8 mouse cellular contexts compared by ENCODE assay signal in the genomic region with DNA sequence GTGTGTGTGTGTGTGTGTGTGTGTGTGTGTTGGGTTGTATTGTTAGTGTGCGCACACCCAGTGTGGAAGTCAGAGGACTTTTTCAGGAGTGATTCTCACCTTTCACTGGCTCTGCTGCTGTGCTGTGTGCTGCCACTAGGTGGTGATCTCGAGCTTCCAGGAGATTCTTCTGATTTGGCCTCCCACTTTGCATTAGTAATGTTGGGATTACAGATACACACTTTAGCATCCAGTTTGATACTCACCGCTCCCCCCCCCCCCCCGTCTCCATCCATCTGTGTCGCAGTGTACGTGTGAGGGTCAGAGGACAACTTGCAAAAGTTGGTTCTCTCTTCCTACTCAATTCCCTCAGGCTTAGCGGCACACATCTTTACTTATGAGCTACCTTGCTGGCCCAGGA. TPM values are rescaled to one million over a fixed set of nuclear protein-coding genes. Genes with fewer than 3 reads are reported as not detected.
DNase-seq lines count a peak whose midpoint lies in the region; ATAC-seq lines count a peak whose summit lies in the region.

No protein-coding gene starts in this region.

- peak; percentile 57 for ATAC-seq in erythroblast, adult 5-6 weeks (replicated peaks; ENCODE audit: low FRiP score, poor library complexity, severe bottlenecking)

- peak; percentile 69 for DNase-seq in ovary, postnatal 36 days (ENCODE audit: low spot score)
- no peak for DNase-seq in ovary, adult 18-20 months (ENCODE audit: low spot score)
- DNase-seq in adrenal gland, adult 18-20 months (ENCODE audit: low spot score in 2 of 2) = peak; percentile 84
- peak; percentile 85 for DNase-seq in kidney, postnatal 10 days
- DNase-seq in lung, postnatal 10 days = peak; percentile 84
- DNase-seq in right cerebral cortex, adult 18-20 months = peak; percentile 39
- no peak for DNase-seq in yolk sac, embryonic 10.5 days (ENCODE audit: low spot score)

RNA-seq across cellular contexts. Expression of gene Cblc, which starts 6.4 kb away (rescaled TPM):
- total RNA-seq in adrenal gland, adult 18-20 months (2021) = under 1 TPM in 1 of 2 experiments, not detected in 1; 0.64 TPM
- total RNA-seq in erythroblast, adult 5-6 weeks (2015; ENCODE audit: low replicate concordance) = not detected in 2 replicates
- total RNA-seq in erythroblast, adult 5-6 weeks (2017; ENCODE audit: low replicate concordance) = not detected in 2 replicates

RNA-seq across cellular contexts. Expression of gene Bcl3, which starts 19.6 kb away (rescaled TPM):
- 10 to 100 TPM; 21.9 to 34.8 TPM for total RNA-seq in adrenal gland, adult 18-20 months (2021)
- 14.8 TPM in 1 of 2 replicates, not detected in the other for total RNA-seq in erythroblast, adult 5-6 weeks (2015; ENCODE audit: low replicate concordance)
- total RNA-seq in erythroblast, adult 5-6 weeks (2017; ENCODE audit: low replicate concordance) = 0.84 and 1.5 TPM in 2 replicates

RNA-seq across cellular contexts. Expression of gene Bcam, which starts 32.2 kb away (rescaled TPM):
- total RNA-seq in adrenal gland, adult 18-20 months (2021) = 10 to 100 TPM; 43.2 to 53.2 TPM
- not detected in 2 replicates for total RNA-seq in erythroblast, adult 5-6 weeks (2015; ENCODE audit: low replicate concordance)
- not detected in 2 replicates for total RNA-seq in erythroblast, adult 5-6 weeks (2017; ENCODE audit: low replicate concordance)

RNA-seq across cellular contexts. Expression of gene Gm19345, which starts 48.8 kb away (rescaled TPM):
- total RNA-seq in adrenal gland, adult 18-20 months (2021) = not detected
- not detected in 2 replicates for total RNA-seq in erythroblast, adult 5-6 weeks (2015; ENCODE audit: low replicate concordance)
- not detected in 2 replicates for total RNA-seq in erythroblast, adult 5-6 weeks (2017; ENCODE audit: low replicate concordance)

RNA-seq across cellular contexts. Expression of gene Nectin2, which starts 52.7 kb away (rescaled TPM):
- 100 to 1,000 TPM in 1 of 2 experiments, 10 to 100 TPM in 1; 76.9 to 105 TPM for total RNA-seq in adrenal gland, adult 18-20 months (2021)
- total RNA-seq in erythroblast, adult 5-6 weeks (2015; ENCODE audit: low replicate concordance) = not detected in 2 replicates
- 1.0 TPM in 1 of 2 replicates, not detected in the other for total RNA-seq in erythroblast, adult 5-6 weeks (2017; ENCODE audit: low replicate concordance)

Comparison
In these comparisons a context has a peak if more than half of its experiments do, and no peak if none do; other contexts are left out.
1. DNase-seq: peak in ovary, postnatal 36 days (single experiment), adrenal gland, adult 18-20 months (2 of 2), kidney, postnatal 10 days (single experiment), lung, postnatal 10 days (single experiment) and right cerebral cortex, adult 18-20 months (single experiment); none in ovary, adult 18-20 months (single experiment) and yolk sac, embryonic 10.5 days (single experiment).
2. RNA of gene Bcam, which starts 32.2 kb away (total RNA-seq): 43.2 to 53.2 TPM in adrenal gland, adult 18-20 months; not detected in erythroblast, adult 5-6 weeks; every median in the first group is over 10 times any median in the second.